Mouse (Mus musculus) heart, adult 10 weeks (tissue): ENCODE measurements around the gene Gm21732. TPM values are rescaled to one million over a fixed set of nuclear protein-coding genes. Genes with fewer than 3 reads are reported as not detected.

Experiments
- polyA plus RNA-seq: library from polyadenylated mRNA; stranded (reverse); fragments of 350-450 nt; fragmentation: Illumina TruSeq; extraction: RNeasy Lipid Tissue Mini Kit (QIAGEN cat#74804); gene quantifications from one replicate; pipeline ENCODE4 v1.2.3, GENCODE M21; 2014; ENCODE audit warnings: low read depth, low replicate concordance

The Gm21732 gene
- polyA plus RNA-seq: not detected

DNA sequence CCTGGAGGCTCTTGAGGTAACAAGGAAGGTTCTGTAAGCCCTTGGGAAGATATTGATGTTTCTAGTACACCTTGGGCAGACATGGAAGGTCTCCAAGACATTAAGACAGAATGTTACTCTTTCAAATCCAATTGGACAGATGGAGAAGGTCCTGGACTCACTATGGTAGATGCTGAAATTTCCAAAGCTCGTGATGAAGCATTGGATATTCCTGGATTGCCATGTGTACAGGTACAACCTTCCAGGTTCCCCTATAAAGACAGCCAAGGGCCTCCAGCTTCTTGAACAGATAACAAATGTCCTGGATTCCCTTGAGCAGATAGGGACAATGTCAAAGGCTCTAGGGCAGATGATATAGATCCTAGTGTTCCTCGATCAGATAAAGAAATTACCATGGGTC is at the start of gene Gm21732:
Gene Gm21732 (minus strand): TSS at position 101 of the 400 bp plus-strand sequence.

Other genes with a start within 250 kb of the Gm21732 start
- not detected for gene Gm20897, start 73.5 kb downstream of the Gm21732 start, polyA plus RNA-seq